Mouse (Mus musculus) gastrocnemius, postnatal 4 days (tissue): ENCODE data around the gene Wdr27. TPM values are rescaled to one million over a fixed set of nuclear protein-coding genes. Genes with fewer than 3 reads are reported as not detected.
A peak's percentile ranks its signal among the peaks of the same experiment; 100 is the strongest.

Experiments
- DNase-seq, 2 experiments: peaks; one replicate each; pipeline ENCODE4 v3.0.0; 2021 to 2022; ENCODE audit warnings: low spot score in 2 of 2, mixed read lengths in 2 of 2
- total RNA-seq, 2 experiments: library from RNA; stranded (reverse); gene quantifications; 2 replicates each; pipeline ENCODE4 v1.2.3; 2021

The Wdr27 gene
- total RNA-seq, 2 experiments from 2014 or later = 3.5 to 4.2 TPM

DNA sequence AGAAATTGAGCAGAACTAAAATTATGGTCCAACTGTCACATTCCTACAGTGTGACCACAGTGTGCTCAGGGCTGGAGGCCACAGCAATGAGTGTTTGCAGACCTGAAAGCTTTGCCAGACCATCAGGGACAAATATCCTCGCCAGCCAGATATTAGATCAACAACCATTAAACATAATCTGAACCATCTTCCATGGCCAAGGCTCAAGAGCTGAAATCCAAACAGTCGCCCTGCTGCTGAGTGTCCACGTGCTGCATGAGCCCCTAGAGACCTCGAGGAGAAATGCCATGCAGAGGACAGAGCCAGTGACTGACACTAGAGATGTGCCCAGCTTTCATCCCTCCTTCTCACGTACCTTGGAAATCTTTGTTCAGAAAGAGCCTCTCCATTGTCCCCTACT, 96.1 kb downstream of the Wdr27 start:
- DNase-seq = peak in 1 of 2 experiments; percentile 30

DNA sequence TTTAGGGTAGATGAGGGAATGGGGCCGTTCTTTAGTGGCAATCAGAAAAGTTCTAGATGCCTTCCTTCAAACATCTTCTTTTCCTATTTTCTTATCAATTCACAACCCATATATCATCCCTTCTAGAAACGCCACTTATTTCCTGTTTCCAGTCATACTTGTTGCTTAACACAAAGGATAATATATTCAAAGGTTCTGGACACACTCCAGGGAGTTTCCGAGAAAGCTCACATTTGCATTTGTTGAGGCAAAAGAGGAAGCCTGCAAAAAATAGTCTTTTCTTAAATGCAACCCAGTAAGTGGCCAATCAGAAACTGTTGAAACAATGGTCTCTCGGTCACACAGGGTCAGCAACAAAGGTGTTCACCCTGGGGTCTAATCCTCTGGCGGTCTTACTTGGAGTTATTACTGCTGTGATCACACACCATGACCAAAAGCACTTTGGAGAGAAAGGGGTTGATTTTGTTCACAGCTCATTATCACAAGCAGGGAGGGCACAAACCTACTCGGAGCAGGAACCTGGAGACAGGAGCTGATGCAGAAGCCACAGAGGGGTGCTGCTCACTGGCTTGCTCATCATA, 116.2 kb downstream of the Wdr27 start:
- no peak for DNase-seq

DNA sequence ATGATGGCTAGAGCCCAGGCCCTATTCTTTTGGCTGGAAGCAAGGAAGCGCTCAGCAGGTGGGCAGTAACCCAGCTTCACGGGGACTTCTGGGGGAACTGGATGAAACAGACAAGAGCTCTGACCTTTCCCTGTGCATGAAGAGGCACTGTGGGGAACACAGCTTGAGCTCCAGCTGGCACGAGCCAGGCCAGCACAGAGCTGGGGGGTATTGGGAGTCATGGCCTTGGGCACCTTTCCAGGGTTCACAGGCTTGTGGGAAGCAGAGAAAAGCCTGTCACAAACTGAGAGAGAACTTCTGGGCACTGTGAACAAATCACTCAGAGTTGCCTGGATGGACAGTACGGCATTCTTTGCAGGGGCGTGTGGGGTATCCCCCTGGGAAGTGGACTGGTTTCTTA, 118.0 kb downstream of the Wdr27 start:
- peak in 1 of 2 experiments; percentile 27 for DNase-seq

DNA sequence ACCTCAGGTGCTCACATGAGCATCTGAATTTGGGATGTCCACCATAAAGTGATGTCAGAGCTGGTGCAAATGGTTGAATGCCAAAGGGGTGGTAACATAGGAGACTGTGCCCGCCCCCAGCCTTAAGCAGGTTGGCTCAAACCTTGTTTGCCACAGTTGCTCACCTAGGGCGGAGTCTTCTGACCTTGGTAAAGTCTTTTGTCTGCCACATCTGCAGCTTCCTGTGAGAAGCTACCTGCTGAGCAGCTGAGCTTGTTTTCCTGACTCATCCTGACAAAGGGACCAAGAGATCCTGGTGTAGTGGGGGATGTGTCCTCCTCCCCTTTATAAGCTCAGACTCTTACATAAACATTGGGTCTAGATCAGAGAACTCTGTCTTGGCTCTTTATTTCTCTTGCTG, 125.0 kb downstream of the Wdr27 start:
- DNase-seq = no peak

DNA sequence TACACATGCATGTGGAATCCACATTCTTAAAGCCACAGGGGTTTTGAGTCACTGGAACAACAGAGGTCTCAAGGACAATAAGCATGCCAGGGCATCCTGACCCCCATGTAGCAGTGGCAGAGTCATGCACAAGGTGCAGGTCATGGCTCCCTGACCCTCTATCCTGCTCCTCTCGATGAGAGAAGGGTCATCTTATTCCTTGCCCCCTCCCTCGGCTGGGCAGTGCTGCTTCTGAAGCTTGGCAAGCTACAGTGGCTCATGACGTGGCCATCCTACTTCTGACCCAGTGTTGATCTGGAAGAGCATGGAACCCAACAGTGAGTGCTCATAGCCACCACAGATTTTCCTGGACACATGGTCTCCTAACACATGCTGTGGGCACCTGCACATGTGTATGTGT, 126.9 kb downstream of the Wdr27 start:
- DNase-seq = no peak

DNA sequence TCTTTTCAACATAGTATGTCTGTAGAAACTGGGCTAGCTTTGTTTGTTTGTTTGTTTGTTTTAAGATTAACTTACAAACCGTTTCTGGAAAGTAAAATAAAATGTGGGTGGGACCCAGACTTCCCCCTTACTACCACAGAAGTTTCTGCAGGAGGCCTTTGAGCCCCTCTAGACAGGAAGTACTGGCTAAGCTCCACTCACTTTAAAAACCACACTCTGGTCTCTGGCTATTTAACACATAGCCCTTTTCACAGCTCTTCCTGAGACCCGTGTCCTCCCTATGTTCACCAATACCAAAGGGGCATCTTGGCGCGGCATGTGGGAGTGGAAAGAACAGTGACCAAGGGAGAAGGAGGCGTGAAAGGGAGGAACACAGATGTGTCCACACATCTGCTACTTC, 127.7 kb downstream of the Wdr27 start:
- no peak for DNase-seq

DNA sequence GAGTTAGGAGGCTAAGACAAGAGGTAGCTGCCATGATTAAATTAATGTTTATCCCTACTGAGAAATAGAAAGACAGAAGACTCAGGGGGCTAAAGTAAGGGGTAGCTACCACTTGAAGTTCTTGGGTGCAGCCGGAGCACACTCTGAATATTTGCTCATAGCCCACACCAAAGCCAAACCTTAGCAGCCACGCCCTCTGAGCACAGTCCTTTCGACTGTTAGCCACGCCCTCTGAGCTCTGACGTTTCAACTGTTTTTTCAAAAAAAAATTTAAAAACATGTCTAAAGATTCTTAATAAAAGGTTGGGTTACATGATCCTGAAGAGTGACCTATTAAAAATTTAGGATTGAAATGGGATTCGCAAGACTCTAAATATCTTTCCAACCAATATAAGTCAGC, 130.3 kb downstream of the Wdr27 start:
- no peak for DNase-seq

DNA sequence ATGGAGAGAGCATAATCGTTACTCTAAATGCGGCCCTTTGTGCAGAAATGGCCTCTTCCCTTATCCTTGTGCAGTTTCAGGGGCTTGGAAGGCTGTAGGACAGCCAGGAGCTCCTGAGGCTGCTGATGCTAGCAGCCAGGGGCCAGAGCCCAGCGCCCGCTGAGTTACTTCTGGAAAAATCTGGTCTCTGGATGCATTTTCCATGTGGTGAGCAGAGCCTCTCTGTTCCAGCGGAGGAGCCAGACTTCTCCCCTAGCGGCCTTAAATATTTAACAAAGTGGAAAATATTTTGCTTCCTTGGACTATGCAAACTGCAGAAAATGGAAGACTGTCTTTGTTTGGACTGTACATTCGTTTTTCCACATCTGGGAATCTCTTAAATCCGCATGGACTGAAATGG, 130.9 kb downstream of the Wdr27 start:
- peak in 1 of 2 experiments; percentile 42 for DNase-seq

DNA sequence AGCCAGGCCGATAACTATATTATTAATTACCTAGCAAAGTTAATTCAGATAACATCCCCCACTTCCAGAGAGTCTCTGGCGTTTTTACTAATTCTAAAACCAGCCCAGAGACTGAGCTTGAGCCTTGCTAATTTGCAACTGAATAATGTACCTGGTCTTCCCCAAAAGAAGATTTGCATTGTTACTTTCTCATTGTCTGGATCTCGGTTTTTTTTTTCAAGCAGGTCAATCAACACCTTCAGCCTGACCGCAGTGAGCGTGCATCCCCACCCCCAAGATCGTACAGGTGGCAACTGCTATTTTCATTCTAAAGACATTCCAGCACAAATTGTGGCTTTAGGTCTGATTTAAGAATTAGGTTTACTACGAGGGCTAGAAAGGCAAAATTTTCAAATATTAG, 136.2 kb downstream of the Wdr27 start:
- DNase-seq = no peak

DNA sequence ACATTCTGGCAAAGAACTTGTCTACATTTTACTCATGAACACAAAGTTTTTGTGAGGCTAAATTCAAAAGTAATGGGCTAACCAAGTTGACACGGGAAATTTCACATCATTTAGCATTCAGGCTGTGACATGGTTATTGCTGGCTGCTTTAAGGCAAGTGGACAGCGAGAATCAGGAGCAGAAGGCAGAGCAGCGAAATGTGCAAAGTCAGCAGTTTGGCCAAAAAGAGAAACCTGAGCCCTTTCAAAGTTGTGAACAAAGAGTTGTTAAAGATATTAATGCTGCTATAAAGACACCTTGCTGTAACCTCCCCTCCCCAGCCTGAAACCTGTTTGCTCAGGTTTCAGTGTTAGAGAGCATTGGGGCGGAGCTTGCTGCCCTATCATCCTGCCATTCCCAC, 143.7 kb downstream of the Wdr27 start:
- DNase-seq = no peak

DNA sequence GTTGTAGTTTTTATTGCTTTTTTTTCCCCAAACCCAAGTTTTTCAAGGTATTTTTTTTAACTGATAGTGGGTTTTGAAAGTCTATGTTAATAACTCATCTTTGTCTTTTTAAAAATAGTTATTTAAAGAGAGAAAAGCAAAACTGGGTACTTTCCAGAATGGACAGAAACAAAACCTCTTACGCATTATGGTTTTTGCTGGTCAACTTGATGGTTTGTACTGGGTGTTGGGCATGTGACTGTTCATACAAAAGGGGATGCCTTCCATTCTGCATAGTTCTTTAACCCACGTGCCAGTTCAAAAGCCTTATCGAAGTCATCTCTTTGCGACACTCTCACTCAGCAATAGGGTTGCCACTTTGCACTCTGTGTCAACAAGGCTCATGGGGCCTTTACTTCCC, 147.9 kb downstream of the Wdr27 start:
- no peak for DNase-seq

DNA sequence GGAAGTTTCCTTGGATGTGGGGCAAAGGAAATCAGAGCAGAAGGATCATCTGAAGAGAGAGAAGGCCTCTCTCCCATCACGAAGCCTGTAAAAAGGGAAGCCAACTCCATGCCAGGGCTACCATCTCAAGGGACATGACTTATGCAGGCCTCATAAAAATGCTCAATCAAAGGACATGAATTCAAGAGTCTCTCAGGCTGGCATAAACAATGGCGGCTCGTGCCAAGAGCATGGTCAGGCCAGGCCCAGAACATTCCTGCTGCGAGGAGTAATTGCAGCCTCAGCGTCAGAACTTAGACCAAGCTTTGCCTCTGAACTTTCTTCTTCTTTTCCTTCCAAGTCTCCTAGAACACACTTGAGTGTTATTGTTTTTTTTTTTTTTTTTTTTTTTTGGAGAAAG, 163.6 kb downstream of the Wdr27 start:
- no peak for DNase-seq

DNA sequence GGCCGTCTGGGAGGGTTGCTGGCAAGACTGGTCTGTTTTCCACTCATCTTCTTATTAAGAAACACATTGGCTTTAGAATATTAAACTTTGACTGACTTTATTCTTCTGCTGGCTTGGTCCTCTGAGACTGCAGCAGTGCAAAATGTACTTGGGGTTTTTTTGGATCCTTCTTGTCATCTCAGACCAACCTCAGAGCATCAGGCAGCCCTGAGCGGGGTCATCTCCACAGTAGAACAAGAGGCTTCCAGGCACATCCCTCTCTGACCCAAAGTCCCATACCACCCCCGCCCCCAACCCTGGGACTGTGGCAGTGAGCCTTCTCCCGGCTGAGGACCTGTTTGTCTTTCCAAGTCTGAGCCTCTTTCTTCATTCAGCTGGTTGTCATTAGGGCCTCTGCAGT, 171.6 kb downstream of the Wdr27 start:
- DNase-seq = peak in 1 of 2 experiments; percentile 56

DNA sequence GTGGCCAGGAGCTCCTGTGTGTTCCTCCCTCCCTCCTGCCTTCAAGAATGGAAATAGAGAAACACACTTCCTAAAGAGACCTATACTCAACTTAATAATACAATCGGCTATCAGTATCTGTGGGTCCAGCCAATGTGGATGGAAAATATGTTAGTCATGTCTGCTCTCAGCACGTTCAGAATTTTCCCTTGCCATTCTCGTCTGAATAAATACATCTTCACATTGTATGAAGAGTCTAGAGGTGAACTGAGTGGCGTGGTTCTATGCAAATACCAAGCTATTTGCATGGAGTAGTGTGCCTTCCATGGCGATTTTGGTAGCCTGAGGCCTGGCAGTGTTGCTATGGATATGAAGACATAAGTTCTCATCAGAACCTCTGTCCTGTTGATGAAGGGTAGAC, 172.6 kb downstream of the Wdr27 start:
- no peak for DNase-seq

Other genes starting within 250 kb of the Wdr27 start
- gene Thbs2, start 248.9 kb downstream of the Wdr27 start, total RNA-seq = 100 to 1,000 TPM; 134 to 155 TPM
- 10 to 100 TPM; 24.3 to 25.3 TPM for gene 1600012H06Rik, start within 50 bp of the Wdr27 start, total RNA-seq
- gene Phf10, start 18.1 kb upstream of the Wdr27 start, total RNA-seq = 10 to 100 TPM; 75.3 to 81.4 TPM
- 1 to 10 TPM; 4.0 to 5.1 TPM for gene 9030025P20Rik, start 35.3 kb upstream of the Wdr27 start, total RNA-seq
- under 1 TPM in 1 of 2 experiments, not detected in 1; 0.49 TPM for gene Gm3417, start 35.6 kb upstream of the Wdr27 start, total RNA-seq
- gene Gm3435, start 67.0 kb upstream of the Wdr27 start, total RNA-seq = 1 to 10 TPM; 3.4 to 4.8 TPM
- gene Ermard, start 98.0 kb upstream of the Wdr27 start, total RNA-seq = 10 to 100 TPM; 35.0 to 41.9 TPM
- gene Tcte3, start 98.3 kb upstream of the Wdr27 start, total RNA-seq = 1 to 10 TPM in 1 of 2 experiments, under 1 TPM in 1; 0.73 to 2.1 TPM
- gene Gm3448, start 98.4 kb upstream of the Wdr27 start, total RNA-seq = 1 to 10 TPM; 2.8 to 3.7 TPM